ENCODE assay signal across 35 mouse cellular contexts in the genomic region with DNA sequence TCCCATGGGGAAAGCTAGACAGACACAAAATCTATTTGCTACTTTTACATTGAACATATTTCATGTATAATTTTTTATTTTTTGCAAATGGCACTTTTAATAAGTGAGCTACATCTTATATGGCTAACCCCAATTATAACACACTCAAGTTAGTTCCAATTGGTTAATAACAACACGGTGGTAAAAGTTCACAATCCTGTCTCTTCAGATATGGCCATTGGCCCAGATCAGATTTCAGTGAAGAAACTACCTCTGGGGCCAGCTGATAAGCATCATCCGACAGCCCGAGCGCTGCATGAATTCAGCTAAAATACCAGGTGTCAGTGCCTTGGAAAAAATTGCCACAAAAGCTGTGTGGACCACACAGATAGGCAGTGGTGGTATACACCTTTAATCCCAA. TPM values are rescaled to one million over a fixed set of nuclear protein-coding genes. Genes with fewer than 3 reads are reported as not detected.
"Had no signal": no experiment of that assay in that cellular context is flagged by ENCODE, and none has a peak within 500 bp of the region (broad histone marks: within the 10 kb centered on the region; RNA-seq: fewer than 3 reads in every experiment).

No protein-coding gene starts in this region.

- H3K4me2 ChIP-seq: heart, embryonic 11.5 days; heart, embryonic 12.5 days; heart, embryonic 13.5 days; heart, embryonic 15.5 days; hindbrain, embryonic 12.5 days; hindbrain, embryonic 13.5 days; hindbrain, embryonic 14.5 days; hindbrain, embryonic 15.5 days; intestine, embryonic 15.5 days; kidney, embryonic 15.5 days had no signal

- ATAC-seq: hindbrain, embryonic 16.5 days; hindbrain, postnatal 0 days; inflammation-experienced regulatory T-cells, adult 6 months; intestine, embryonic 15.5 days; intestine, embryonic 16.5 days; intestine, postnatal 0 days had no signal

- H3K36me3 ChIP-seq: hindbrain, embryonic 12.5 days; hindbrain, embryonic 13.5 days; hindbrain, embryonic 15.5 days had no signal

- H3K4me3 ChIP-seq: heart, embryonic 10.5 days; heart, embryonic 12.5 days; heart, embryonic 13.5 days; heart, embryonic 15.5 days; hindbrain, embryonic 10.5 days; hindbrain, embryonic 12.5 days; hindbrain, embryonic 13.5 days; hindbrain, embryonic 15.5 days; intestine, embryonic 15.5 days; kidney, embryonic 15.5 days; layer of hippocampus, adult 2 months; left cerebral cortex, adult 2 months had no signal

- DNase-seq: heart, postnatal 10 days; heart, postnatal 14 days; heart, postnatal 36 days; heart, postnatal 4 days; kidney, adult 11 months; kidney, adult 18-20 months; kidney, adult 2 months; kidney, adult 8-10 months; kidney, adult 9 months; kidney, postnatal 10 days; kidney, postnatal 14 days; kidney, postnatal 36 days; kidney, postnatal 4 days; layer of hippocampus, adult 9-11 months; layer of hippocampus, postnatal 36 days had no signal

- H3K27me3 ChIP-seq: heart, embryonic 12.5 days; heart, embryonic 13.5 days; heart, embryonic 15.5 days; hindbrain, embryonic 12.5 days; hindbrain, embryonic 15.5 days; intestine, embryonic 15.5 days; kidney, embryonic 15.5 days had no signal

- H3K9ac ChIP-seq: heart, embryonic 12.5 days; heart, embryonic 13.5 days; heart, embryonic 15.5 days; hindbrain, embryonic 12.5 days; hindbrain, embryonic 13.5 days; hindbrain, embryonic 14.5 days; hindbrain, embryonic 15.5 days; intestine, embryonic 15.5 days; kidney, embryonic 15.5 days had no signal

- H3K9me3 ChIP-seq: heart, embryonic 10.5 days; heart, embryonic 12.5 days; heart, embryonic 13.5 days; heart, embryonic 15.5 days; hindbrain, embryonic 10.5 days; hindbrain, embryonic 12.5 days; hindbrain, embryonic 13.5 days; hindbrain, embryonic 15.5 days; intestine, embryonic 15.5 days; kidney, embryonic 15.5 days had no signal

- H3K27ac ChIP-seq: heart, embryonic 10.5 days; heart, embryonic 13.5 days; heart, embryonic 15.5 days; hindbrain, embryonic 10.5 days; hindbrain, embryonic 12.5 days; hindbrain, embryonic 13.5 days; hindbrain, embryonic 14.5 days; hindbrain, embryonic 15.5 days; hindbrain, postnatal 0 days; intestine, embryonic 15.5 days; kidney, embryonic 15.5 days; kidney, postnatal 0 days; layer of hippocampus, adult 2 months; left cerebral cortex, adult 2 months had no signal

RNA-seq across cellular contexts. Expression of gene Fkbp14, which starts 9.4 kb away (rescaled TPM):
- polyA plus RNA-seq: inflammation-experienced regulatory T-cells, adult 6 months had no signal
